Mouse (Mus musculus): ENCODE measurements around the gene Rce1. TPM values are rescaled to one million over a fixed set of nuclear protein-coding genes. Genes with fewer than 3 reads are reported as not detected.

Gene Rce1
- 10 to 100 TPM; 45.3 to 50.7 TPM for polyA plus RNA-seq (2017; shearing (Covaris generic))

DNA sequence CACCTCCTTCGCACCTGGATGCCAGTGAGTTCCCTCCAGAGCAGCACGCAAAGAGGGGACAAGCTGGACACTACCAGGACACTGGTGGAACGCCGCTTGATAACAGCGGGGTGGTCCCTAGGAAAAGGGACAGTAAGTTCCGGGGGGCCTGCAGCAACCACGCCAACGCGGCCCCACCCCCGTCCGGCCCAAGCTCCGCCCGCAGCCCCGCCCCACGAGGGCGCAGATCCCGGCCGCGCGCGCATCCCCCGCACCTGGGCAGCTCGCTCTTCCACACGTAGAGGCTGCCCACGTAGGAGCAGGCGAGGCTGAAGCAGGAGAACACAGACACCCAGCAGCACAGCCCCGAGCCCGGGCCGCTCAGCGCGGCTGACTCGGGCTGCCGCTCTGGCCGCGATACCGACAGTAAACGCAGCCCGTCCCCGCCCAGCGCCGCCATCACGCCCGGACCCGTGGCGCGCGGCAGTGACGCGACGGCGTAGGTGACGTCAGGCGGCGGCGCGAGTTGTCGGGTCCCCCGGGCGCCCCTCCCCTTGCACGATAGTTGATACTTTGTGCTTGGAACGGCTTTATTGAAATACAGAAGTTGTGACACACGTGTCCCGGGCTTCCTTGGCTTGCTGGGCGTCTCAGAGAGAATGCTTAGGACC lies at the start of gene Rce1:
Gene Rce1, minus strand, starts transcription at position 463 of the 650 bp plus-strand sequence.
- ATAC-seq, result peak; percentile 93

- no peak for ATAC-seq
Observed at GRCm38 (mm10) chr19:4672401-4672800, 47.0 kb upstream of the Rce1 start.

DNA sequence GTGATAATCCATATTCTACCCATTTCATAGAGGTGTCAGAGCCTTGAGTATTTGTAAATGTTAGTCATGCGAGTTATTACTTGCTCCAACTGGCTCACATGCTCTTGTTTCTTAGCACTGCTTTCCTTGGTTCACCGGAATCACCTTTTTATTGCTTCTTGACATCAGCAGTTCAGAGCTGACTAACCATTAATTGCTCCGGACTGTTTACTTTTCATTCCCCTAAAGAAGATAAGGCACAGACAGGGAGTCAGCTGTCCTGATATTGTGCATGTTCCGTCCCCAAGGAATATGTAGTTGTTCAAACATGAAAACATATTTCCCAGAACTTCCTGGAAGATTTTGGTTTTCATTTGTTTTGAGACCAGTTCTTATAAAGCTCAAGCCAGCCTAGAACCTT lies 45.3 kb upstream of the Rce1 start:
- no peak for ATAC-seq

DNA sequence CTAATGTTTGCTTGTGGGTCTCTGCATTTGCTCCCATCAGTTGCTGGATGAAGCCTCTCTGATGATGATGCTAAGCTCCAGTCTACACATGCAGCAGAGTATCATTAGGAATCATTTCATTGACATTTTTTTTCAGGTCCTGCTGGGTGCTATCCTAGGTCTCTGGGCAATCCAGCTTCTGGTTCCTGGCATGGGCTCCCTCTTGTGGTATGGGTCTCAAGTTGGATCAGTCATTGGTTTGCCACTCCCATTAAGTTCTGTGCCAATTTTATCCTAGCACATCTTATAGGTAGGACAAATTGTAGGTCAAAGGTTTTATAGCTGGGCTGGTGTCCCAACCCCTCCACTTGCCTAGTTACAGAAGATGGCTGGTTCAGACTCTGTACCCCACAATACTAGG lies 41.4 kb upstream of the Rce1 start:
- ATAC-seq, result no peak

GRCm38 (mm10) chr19:4658156-4658555 lies 32.7 kb upstream of the Rce1 start:
- no peak for ATAC-seq

DNA sequence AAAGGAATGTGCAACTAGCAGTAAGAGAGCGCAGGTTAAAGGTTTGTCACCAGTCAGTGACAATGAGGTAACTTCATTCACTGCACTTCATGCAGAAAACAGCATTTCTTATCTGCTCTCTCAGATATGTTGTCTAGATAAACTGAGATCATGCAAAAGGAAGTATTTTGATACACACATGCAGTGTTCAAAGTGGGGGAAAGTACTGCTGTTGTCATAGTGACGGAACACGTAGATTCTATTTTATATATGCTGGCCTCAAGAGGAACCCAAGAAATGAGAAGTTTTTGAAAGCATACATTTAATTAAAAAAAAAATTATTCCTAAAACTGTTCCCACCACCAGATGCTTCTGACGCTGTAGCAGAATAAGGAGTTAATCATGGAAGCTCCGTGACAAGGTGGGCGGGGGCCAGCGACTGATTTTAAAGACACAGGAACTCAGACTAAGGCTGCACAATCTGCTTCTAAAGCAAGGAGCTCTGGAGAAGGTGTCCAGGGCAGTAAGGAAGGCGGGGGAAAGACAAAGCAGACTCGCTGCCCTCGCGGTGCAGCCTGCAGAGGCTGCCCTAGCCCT lies 21.6 kb upstream of the Rce1 start:
- ATAC-seq, result no peak

DNA sequence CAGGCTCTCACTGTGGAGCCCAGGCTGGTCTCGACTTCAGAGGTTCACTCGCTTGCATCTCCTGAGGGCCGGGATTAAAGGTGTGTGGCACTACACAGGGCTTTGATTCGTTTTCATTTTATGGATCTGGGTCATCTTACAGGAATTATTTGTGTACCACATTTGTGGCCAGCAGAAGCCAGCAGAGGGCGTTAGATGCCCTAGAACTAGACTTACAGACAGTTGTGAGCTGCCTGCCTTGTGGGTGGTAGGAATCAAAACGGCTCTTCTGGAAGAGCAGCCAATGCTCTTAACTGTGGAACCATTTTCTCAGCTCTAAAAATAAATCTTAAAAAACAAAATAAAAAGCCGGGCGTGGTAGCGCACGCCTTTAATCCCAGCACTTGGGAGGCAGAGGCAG lies 18.8 kb upstream of the Rce1 start:
- no peak for ATAC-seq

GRCm38 (mm10) chr19:4635986-4636385 lies 10.5 kb upstream of the Rce1 start:
- ATAC-seq, result no peak

- ATAC-seq, result peak; percentile 35
Observed at GRCm38 (mm10) chr19:4628819-4629218, 3.4 kb upstream of the Rce1 start.

GRCm38 (mm10) chr19:4625829-4626535 lies 541 bp upstream of the Rce1 start:
- ATAC-seq, result peak; percentile 34

DNA sequence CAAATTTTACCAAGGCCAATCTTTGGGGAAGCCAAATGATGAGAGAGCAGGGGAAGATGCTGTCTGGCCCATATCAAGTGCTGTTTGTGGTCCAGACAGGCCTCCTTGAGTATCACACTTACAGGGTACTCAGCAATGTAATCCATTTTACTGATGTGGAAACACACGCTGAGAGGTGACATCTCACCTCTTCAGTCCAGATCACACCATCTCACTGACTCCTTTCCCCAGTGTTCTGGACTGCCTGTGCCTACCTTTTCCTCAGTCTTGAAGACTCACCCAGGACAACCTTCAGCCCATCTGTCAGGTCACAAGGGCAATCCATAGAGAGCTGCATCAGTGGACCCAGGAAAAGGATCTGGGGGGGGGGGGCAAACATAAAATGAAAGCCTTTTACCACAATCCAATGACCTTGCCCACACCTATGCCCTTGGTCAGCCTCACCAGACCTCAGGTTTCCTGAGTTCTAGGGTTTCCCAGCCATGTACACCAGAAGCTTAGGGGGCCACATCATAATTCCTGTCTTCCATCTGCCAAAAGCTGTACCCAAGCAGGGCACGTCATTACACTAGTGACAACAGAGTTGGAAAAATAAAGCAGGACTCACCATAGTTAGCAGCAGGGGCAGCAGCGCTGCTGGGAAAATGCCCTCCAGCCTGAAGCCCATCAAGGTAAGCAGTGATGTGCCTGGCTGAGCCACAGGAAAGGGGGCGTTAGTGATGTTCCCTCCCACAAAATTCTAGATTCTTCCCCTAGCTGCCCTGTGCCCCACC lies 849 bp downstream of the Rce1 start:
- ATAC-seq, result peak; percentile 25

DNA sequence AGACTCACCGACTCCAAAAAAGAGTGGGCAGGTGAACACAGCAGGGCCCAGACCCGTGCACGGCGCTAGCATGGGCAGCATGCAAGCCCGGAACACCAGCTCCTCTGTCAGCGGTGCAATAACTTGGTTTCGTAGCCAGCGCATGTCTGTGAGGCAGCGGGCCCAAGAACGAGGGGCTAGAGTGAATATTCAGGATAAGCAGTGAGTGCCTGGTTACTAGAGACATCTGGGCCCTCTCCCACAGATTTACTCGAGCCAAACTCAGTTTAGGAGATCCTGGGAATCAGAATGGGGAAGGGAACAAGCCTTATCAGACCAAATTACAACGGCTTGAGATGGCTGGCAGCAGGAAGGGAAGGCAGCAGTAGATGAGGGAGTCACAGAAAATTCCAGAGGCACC lies 1.4 kb downstream of the Rce1 start:
- ATAC-seq, result no peak

DNA sequence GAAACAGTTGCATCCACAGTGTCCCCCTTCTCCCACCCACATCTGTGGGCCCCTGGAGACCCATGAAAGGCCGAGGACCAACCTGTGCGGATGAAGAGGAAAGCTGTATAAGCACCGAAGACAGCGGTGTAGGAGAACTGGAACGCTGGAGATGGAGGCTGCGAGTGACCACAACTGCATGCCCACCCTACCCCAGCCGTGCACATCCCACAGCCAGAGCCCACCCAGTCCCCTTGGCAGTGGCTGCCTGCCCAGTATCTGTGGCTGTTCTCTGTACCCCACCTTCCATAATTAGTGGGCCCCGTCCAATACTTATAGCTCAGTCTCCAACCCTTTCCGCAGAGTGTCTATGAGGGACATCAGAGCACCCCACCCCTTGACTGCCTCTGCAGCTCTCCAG lies 2.0 kb downstream of the Rce1 start:
- no peak for ATAC-seq

DNA sequence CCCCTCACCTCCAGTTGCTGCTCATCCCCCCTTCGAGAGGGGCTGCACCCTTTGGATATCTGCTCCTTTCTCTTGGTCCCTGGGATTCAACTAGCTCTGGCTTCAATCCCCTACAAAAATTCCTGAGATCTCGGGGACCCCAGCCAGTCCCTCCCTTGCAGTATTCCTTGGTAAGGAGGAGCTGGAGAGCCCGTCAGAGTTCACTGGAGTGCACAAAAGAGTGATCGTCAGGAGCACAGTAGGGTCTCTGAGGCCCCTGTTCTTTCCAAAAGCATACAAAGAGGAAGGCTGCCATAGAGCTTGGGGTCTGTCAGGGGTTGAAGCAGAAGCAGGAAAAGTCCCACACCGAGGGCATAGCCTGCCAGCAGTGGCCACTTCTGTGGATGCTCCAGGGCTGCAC lies 2.7 kb downstream of the Rce1 start:
- no peak for ATAC-seq

DNA sequence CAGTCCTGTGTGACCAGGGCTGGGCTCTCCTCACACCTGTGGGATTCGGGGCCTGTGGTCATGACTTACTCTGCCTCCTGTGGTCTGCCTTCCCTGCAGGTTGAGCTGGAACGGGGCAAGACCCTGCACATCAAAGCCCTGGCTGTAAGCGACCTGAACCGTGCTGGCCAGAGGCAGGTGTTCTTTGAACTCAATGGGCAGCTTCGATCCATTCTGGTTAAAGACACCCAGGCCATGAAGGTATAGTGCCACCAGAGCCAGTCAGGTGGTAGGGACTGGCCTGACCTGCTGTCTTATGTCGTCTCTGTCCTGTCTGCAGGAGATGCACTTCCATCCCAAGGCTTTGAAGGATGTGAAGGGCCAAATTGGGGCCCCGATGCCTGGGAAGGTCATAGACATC lies 4.7 kb downstream of the Rce1 start:
- ATAC-seq, result no peak

DNA sequence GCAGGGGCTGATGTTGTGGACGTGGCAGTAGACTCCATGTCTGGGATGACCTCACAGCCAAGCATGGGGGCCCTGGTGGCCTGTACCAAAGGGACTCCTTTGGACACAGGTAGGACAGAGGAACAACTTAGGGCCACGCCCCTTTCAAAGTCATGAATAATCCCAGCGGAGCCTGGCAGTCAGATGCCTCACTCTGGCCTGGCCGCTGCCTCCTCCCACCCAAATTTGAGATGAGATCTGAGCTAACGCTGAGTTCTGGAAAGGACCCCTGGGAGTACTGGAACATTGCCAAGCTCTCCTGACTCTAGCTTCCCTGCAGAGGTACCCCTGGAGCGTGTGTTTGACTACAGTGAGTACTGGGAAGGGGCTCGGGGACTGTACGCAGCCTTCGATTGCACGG lies 6.0 kb downstream of the Rce1 start:
- no peak for ATAC-seq

DNA sequence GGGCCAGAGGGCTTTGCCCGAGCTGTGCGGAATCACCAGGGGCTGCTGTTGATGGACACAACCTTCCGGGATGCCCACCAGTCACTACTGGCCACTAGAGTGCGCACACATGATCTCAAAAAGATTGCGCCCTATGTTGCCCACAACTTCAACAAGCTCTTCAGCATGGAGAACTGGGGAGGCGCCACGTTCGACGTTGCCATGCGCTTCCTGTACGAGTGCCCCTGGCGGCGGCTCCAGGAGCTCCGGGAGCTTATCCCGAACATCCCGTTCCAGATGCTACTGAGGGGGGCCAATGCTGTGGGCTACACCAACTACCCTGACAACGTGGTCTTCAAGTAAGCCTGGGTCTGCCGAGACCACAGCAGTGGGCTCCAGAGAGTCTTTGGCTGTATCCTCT lies 7.3 kb downstream of the Rce1 start:
- no peak for ATAC-seq

GRCm38 (mm10) chr19:4616546-4616945 lies 8.9 kb downstream of the Rce1 start:
- no peak for ATAC-seq

DNA sequence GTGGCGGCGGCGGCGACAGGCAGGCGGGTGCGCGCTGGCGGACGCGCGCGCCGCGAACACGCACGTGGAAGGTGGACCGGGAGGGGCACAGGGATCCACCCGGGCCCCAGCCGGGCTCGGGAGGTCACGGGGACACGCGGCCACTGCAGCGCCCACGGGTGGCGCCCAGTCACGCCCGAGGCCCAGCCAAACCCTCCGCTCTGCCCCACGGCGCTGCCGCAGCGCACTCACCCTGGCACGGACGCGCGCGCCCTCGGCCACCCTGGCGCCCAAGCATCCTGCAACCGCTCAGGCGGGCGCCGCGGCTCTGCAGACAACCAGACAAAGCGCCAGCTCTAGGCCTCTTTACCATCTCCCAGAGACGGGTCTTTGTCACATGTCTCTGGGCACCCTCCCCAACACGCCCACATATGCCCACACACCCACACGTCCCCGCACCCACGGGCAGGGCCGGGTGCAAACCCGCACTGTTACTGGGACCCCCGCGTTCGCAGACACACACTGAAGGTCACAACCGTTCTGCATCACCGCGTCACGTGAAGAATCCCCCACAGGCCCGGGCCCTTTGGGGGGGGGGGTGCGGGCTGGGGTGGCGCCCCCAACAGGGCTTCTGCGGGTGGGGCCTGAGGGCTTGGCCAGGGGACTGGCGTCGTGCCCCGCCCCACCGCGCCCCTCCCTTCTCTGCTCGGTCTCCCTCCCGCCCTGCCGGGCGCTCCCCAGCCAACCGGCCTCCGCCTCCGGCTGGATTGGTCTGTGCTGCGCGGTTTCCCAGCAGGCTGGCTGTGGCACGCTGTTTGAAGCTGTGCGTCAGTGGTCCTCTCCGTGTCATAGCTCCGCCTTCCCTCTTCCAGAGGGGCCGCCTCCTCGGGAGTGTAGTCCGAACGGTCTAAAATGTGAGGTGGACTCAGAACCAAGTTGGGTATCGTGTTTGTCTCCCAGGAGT lies 10.0 kb downstream of the Rce1 start, which contains the start of gene Lrfn4:
Gene Lrfn4, minus strand, starts transcription at position 517 of the 943 bp plus-strand sequence.
- ATAC-seq, result peak; percentile 61

- ATAC-seq, result no peak
Observed at GRCm38 (mm10) chr19:4614305-4615150, 10.9 kb downstream of the Rce1 start.
